8 mouse cellular contexts compared by ENCODE assay signal in the genomic region with DNA sequence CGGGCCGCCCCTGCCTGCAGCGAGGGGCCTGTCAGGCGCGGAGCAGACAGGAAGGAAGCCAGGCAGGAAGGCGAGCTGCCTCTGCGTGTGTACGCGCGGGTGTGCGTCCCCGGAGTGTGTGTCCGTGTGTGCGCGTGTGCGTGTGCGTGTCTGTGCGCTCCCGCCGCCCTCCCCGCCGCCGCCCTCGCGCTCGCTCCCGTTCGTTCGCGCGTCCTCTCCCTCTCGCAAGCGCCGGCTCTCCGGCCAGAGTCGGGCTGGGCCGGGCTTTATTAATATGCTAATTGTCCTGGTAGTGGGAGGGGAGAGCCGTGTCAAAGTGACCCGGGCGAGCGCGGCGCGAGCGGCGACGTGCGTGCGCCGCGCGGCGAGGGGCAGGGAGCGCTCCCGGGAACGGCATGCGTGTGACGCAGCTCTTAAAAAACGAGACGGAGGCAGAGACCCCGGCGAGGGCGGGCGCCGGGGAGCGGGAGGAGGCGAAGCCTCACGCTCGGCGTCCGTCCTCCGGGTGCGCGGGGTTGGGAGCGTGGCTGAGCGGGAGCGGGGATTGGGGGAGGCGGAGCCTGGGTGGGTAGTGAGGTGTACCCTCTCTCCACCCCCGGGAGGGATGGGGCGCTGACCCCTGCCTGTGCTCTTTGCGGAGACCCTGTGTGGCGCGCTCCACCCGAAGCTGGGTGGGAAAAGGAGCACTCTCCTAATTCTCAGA. TPM values are rescaled to one million over a fixed set of nuclear protein-coding genes. Genes with fewer than 3 reads are reported as not detected.
DNase-seq lines count a peak whose midpoint lies in the region; ATAC-seq lines count a peak whose summit lies in the region.

A gene (minus strand): TSS at position 222 of the 703 bp plus-strand sequence.

- peak within 1 kb of the TSS; percentile 100 for H3K4me2 ChIP-seq in forebrain, embryonic 14.5 days (ENCODE audit: low read length)
- peak within 1 kb of the TSS; percentile 96 for H3K4me2 ChIP-seq in liver, embryonic 16.5 days (ENCODE audit: low read depth, low read length)
- peak within 1 kb of the TSS; percentile 100 for H3K4me2 ChIP-seq in neural tube, embryonic 13.5 days

- peaks cover 45% of the 10 kb centered on the region for H3K4me1 ChIP-seq in forebrain, embryonic 14.5 days (ENCODE audit: control insufficient read depth, insufficient read depth, low read length)
- H3K4me1 ChIP-seq in liver, embryonic 16.5 days (ENCODE audit: control insufficient read depth, low read depth, low read length): peaks cover 59% of the 10 kb centered on the region
- H3K4me1 ChIP-seq in neural tube, embryonic 13.5 days (replicated peaks): peaks cover 58% of the 10 kb centered on the region

- no peaks in the 10 kb centered on the region for H3K9me3 ChIP-seq in forebrain, embryonic 14.5 days (replicated peaks; ENCODE audit: control insufficient read depth, low read length)
- H3K9me3 ChIP-seq in liver, embryonic 16.5 days (replicated peaks; ENCODE audit: control insufficient read depth, low read length): no peaks in the 10 kb centered on the region
- H3K9me3 ChIP-seq in neural tube, embryonic 13.5 days: no peaks in the 10 kb centered on the region

- intact Hi-C loops in heart, postnatal 10 days (cut with DNase I): no loop called here

- peak within 1 kb of the TSS; percentile 94 for H3K4me3 ChIP-seq in forebrain, embryonic 14.5 days (ENCODE audit: low read depth, low read length)
- H3K4me3 ChIP-seq in liver, embryonic 16.5 days (ENCODE audit: low read depth, low read length): peak within 1 kb of the TSS; percentile 84
- peak within 1 kb of the TSS; percentile 95 for H3K4me3 ChIP-seq in neural tube, embryonic 13.5 days

- under 1% methylated on average over 80 of the region's 84 CpGs for WGBS in forebrain, embryonic 14.5 days
- under 1% methylated on average over 80 of the region's 84 CpGs for WGBS in large intestine, adult 2 months
- WGBS in liver, embryonic 16.5 days (ENCODE audit: insufficient replicate concordance): under 1% methylated on average over 65 of the region's 84 CpGs
- 1% methylated on average over 82 of the region's 84 CpGs for WGBS in neural tube, embryonic 13.5 days

- H3K27me3 ChIP-seq in forebrain, embryonic 14.5 days (replicated peaks; ENCODE audit: control insufficient read depth, insufficient read depth, low read length): no peaks in the 10 kb centered on the region
- peaks cover 4% of the 10 kb centered on the region; the same call in 1 of the 2 replicates for H3K27me3 ChIP-seq in liver, embryonic 16.5 days (ENCODE audit: control insufficient read depth, insufficient read depth, low read depth, low read length)
- no peaks in the 10 kb centered on the region for H3K27me3 ChIP-seq in neural tube, embryonic 13.5 days

- ATAC-seq in cerebellum, adult (ENCODE audit: insufficient number of reproducible peaks, low FRiP score, low TSS enrichment): peak; percentile 80
- peak; percentile 60 for ATAC-seq in forebrain, embryonic 14.5 days
- peak; percentile 74 for ATAC-seq in liver, embryonic 16.5 days (ENCODE audit: low read depth)
- peak; percentile 60 for ATAC-seq in neural tube, embryonic 13.5 days (ENCODE audit: low read depth)

- peak within 1 kb of the TSS; percentile 99 for H3K9ac ChIP-seq in forebrain, embryonic 14.5 days (ENCODE audit: low read length)
- H3K9ac ChIP-seq in liver, embryonic 16.5 days (ENCODE audit: low read depth, low read length): peak within 1 kb of the TSS; percentile 88
- peak within 1 kb of the TSS; percentile 99 for H3K9ac ChIP-seq in neural tube, embryonic 13.5 days

- peak within 1 kb of the TSS; percentile 100 for H3K27ac ChIP-seq in forebrain, embryonic 14.5 days (ENCODE audit: low read depth, low read length)
- H3K27ac ChIP-seq in liver, embryonic 16.5 days (ENCODE audit: low read length): peak within 1 kb of the TSS; percentile 85
- peak within 1 kb of the TSS; percentile 99 for H3K27ac ChIP-seq in neural tube, embryonic 13.5 days (replicated peaks)

- DNase-seq in CD4-positive, CD25-positive, alpha-beta regulatory T cell, adult 2 months (ENCODE audit: low read depth, low spot score): peak; percentile 88
- DNase-seq in forebrain, embryonic 14.5 days (ENCODE audit: low spot score): peak; percentile 89
- peak; percentile 91 to 92 for DNase-seq in heart, postnatal 10 days
- DNase-seq in large intestine, adult 2 months (ENCODE audit: low read depth, low spot score): no peak
- peak; percentile 85 for DNase-seq in telencephalon, adult 2 months (ENCODE audit: low read depth, low spot score)

- no peaks in the 10 kb centered on the region for H3K36me3 ChIP-seq in forebrain, embryonic 14.5 days (ENCODE audit: control insufficient read depth, insufficient read depth, low read length)
- H3K36me3 ChIP-seq in liver, embryonic 16.5 days (ENCODE audit: control insufficient read depth, insufficient read depth): no peaks in the 10 kb centered on the region
- H3K36me3 ChIP-seq in neural tube, embryonic 13.5 days: no peaks in the 10 kb centered on the region

RNA-seq across cellular contexts. Expression of the gene that starts here (rescaled TPM):
- polyA plus RNA-seq in forebrain, embryonic 14.5 days (2014; fragmentation: Nextera tagmentation; extraction: Ambion mirVana): 107 and 116 TPM in 2 replicates
- total RNA-seq in heart, postnatal 10 days (2021): 10 to 100 TPM; 62.2 to 72.5 TPM
- polyA plus RNA-seq in large intestine, adult 2 months (2012; rRNA removed): 65.3 and 79.8 TPM in 2 replicates
- polyA plus RNA-seq in liver, embryonic 16.5 days (2015; fragmentation: Nextera tagmentation; extraction: Ambion mirVana): 20.2 and 23.1 TPM in 2 replicates
- polyA plus RNA-seq in neural tube, embryonic 13.5 days (2015; fragmentation: Nextera tagmentation; extraction: Ambion mirVana): 128 and 132 TPM in 2 replicates
